Mouse (Mus musculus): Measurements from ENCODE around the gene Ccdc121. TPM values are rescaled to one million over a fixed set of nuclear protein-coding genes. Genes with fewer than 3 reads are reported as not detected.

The Ccdc121 gene
- polyA plus RNA-seq, 1 experiment, result not detected

- TF ChIP-seq CTCF (IDR thresholded peaks at IDR 0.05; ENCODE audit: control insufficient read depth, insufficient read depth, low read length), result peak; percentile 31; the same call in 1 of the 2 replicates
- no peak for TF ChIP-seq POLR2A (IDR thresholded peaks at IDR 0.05; ENCODE audit: borderline replicate concordance, control insufficient read depth, low read depth, low read length)
- WGBS, result 66% methylated on average over 5 of the region's 5 CpGs
- H3K4me1 ChIP-seq (ENCODE audit: control insufficient read depth, insufficient read depth, low read length), result peaks cover 1% of the 10 kb centered on the region; the same call in 1 of the 2 replicates
- H3K4me3 ChIP-seq (replicated peaks; ENCODE audit: control insufficient read depth, low read depth, low read length), result no peak overlapping the region
- no peak overlapping the region for H3K27ac ChIP-seq (ENCODE audit: control insufficient read depth, insufficient read depth, low read depth, low read length, poor library complexity)
These were observed 32.6 kb upstream of the Ccdc121 start for GRCm38 (mm10) chr1:181543711-181544383.

GRCm38 (mm10) chr1:181539846-181540769 is 28.9 kb upstream of the Ccdc121 start:
- no peak overlapping the region for H3K27ac ChIP-seq (ENCODE audit: control insufficient read depth, insufficient read depth, low read depth, low read length, poor library complexity)
- no peak overlapping the region for H3K4me3 ChIP-seq (replicated peaks; ENCODE audit: control insufficient read depth, low read depth, low read length)
- H3K4me1 ChIP-seq (ENCODE audit: control insufficient read depth, insufficient read depth, low read length), result peaks cover 1% of the 10 kb centered on the region; the same call in 1 of the 2 replicates
- TF ChIP-seq POLR2A (IDR thresholded peaks at IDR 0.05; ENCODE audit: borderline replicate concordance, control insufficient read depth, low read depth, low read length) (no peak), CTCF (IDR thresholded peaks at IDR 0.05; ENCODE audit: control insufficient read depth, insufficient read depth, low read length) (no peak)
- 25% methylated on average over 22 of the region's 22 CpGs for WGBS

GRCm38 (mm10) chr1:181537627-181538525 is 26.6 kb upstream of the Ccdc121 start:
- 78% methylated on average over 9 of the region's 9 CpGs for whole genome bisulfite sequencing
- Histone ChIP-seq H3K4me3 (replicated peaks; ENCODE audit: control insufficient read depth, low read depth, low read length) (no peak overlapping the region), H3K4me1 (ENCODE audit: control insufficient read depth, insufficient read depth, low read length) (peaks cover 1% of the 10 kb centered on the region; the same call in 1 of the 2 replicates), H3K27ac (ENCODE audit: control insufficient read depth, insufficient read depth, low read depth, low read length, poor library complexity) (no peak overlapping the region)
- TF ChIP-seq POLR2A (IDR thresholded peaks at IDR 0.05; ENCODE audit: borderline replicate concordance, control insufficient read depth, low read depth, low read length) (no peak), CTCF (IDR thresholded peaks at IDR 0.05; ENCODE audit: control insufficient read depth, insufficient read depth, low read length) (no peak)

- TF ChIP-seq CTCF (IDR thresholded peaks at IDR 0.05; ENCODE audit: control insufficient read depth, insufficient read depth, low read length) (no peak), POLR2A (IDR thresholded peaks at IDR 0.05; ENCODE audit: borderline replicate concordance, control insufficient read depth, low read depth, low read length) (no peak)
- 77% methylated on average over 10 of the region's 10 CpGs for WGBS
- H3K4me3 ChIP-seq (replicated peaks; ENCODE audit: control insufficient read depth, low read depth, low read length), result no peak overlapping the region
- H3K27ac ChIP-seq (ENCODE audit: control insufficient read depth, insufficient read depth, low read depth, low read length, poor library complexity), result no peak overlapping the region
- H3K4me1 ChIP-seq (ENCODE audit: control insufficient read depth, insufficient read depth, low read length), result no peaks in the 10 kb centered on the region
These were observed 24.1 kb upstream of the Ccdc121 start for GRCm38 (mm10) chr1:181535165-181535873.

GRCm38 (mm10) chr1:181529368-181529767 is 18.1 kb upstream of the Ccdc121 start:
- WGBS, result 44% methylated on average over 4 of the region's 4 CpGs
- Histone ChIP-seq H3K27ac (ENCODE audit: control insufficient read depth, insufficient read depth, low read depth, low read length, poor library complexity) (no peak overlapping the region), H3K4me1 (ENCODE audit: control insufficient read depth, insufficient read depth, low read length) (no peaks in the 10 kb centered on the region; the same call in 1 of the 2 replicates), H3K4me3 (replicated peaks; ENCODE audit: control insufficient read depth, low read depth, low read length) (no peak overlapping the region)
- TF ChIP-seq CTCF (IDR thresholded peaks at IDR 0.05; ENCODE audit: control insufficient read depth, insufficient read depth, low read length) (no peak), POLR2A (IDR thresholded peaks at IDR 0.05; ENCODE audit: borderline replicate concordance, control insufficient read depth, low read depth, low read length) (no peak)

GRCm38 (mm10) chr1:181525996-181526395 is 14.7 kb upstream of the Ccdc121 start:
- TF ChIP-seq CTCF (IDR thresholded peaks at IDR 0.05; ENCODE audit: control insufficient read depth, insufficient read depth, low read length) (no peak), POLR2A (IDR thresholded peaks at IDR 0.05; ENCODE audit: borderline replicate concordance, control insufficient read depth, low read depth, low read length) (no peak)
- WGBS, result 73% methylated on average over 5 of the region's 5 CpGs
- H3K4me1 ChIP-seq (ENCODE audit: control insufficient read depth, insufficient read depth, low read length), result no peaks in the 10 kb centered on the region; the same call in 1 of the 2 replicates
- no peak overlapping the region for H3K27ac ChIP-seq (ENCODE audit: control insufficient read depth, insufficient read depth, low read depth, low read length, poor library complexity)
- H3K4me3 ChIP-seq (replicated peaks; ENCODE audit: control insufficient read depth, low read depth, low read length), result no peak overlapping the region

GRCm38 (mm10) chr1:181523831-181524230 is 12.6 kb upstream of the Ccdc121 start:
- WGBS, result 83% methylated on average over 5 of the region's 5 CpGs
- H3K4me1 ChIP-seq (ENCODE audit: control insufficient read depth, insufficient read depth, low read length), result no peaks in the 10 kb centered on the region; the same call in 1 of the 2 replicates
- TF ChIP-seq CTCF (IDR thresholded peaks at IDR 0.05; ENCODE audit: control insufficient read depth, insufficient read depth, low read length), result no peak
- no peak for TF ChIP-seq POLR2A (IDR thresholded peaks at IDR 0.05; ENCODE audit: borderline replicate concordance, control insufficient read depth, low read depth, low read length)
- H3K4me3 ChIP-seq (replicated peaks; ENCODE audit: control insufficient read depth, low read depth, low read length), result no peak overlapping the region
- no peak overlapping the region for H3K27ac ChIP-seq (ENCODE audit: control insufficient read depth, insufficient read depth, low read depth, low read length, poor library complexity)

All from bone marrow, adult 2 months (tissue).